19 mouse cellular contexts compared by ENCODE assay signal in genomic region chr11:72582448-72582705, GRCm38 (mm10). TPM values are rescaled to one million over a fixed set of nuclear protein-coding genes. Genes with fewer than 3 reads are reported as not detected.
A peak's percentile ranks its signal among the peaks of the same experiment; 100 is the strongest.
DNase-seq lines count a peak whose midpoint lies in the region; ATAC-seq and TF ChIP-seq lines count a peak whose summit lies in the region.
"Had no signal": no experiment of that assay in that cellular context is flagged by ENCODE, and none has a peak within 500 bp of the region (broad histone marks: within the 10 kb centered on the region; RNA-seq: fewer than 3 reads in every experiment).

No protein-coding gene starts in this region.

- peak; percentile 47 for ATAC-seq in liver, postnatal 0 days
- no peak for ATAC-seq in embryonic facial prominence, embryonic 15.5 days (ENCODE audit: insufficient number of reproducible peaks, low FRiP score, low TSS enrichment, low read depth)
- ATAC-seq: forebrain, embryonic 15.5 days had no signal

- peak overlapping the region; percentile 95 for H3K27ac ChIP-seq in gastrocnemius, adult 2 months
- H3K27ac ChIP-seq in liver, postnatal 0 days (ENCODE audit: low read depth), result peak overlapping the region; percentile 87
- 0 out of 2 replicates have a peak overlapping the region, but pooled peaks have one; percentile 11 for H3K27ac ChIP-seq in embryonic facial prominence, embryonic 15.5 days (replicated peaks)
- H3K27ac ChIP-seq: forebrain, embryonic 15.5 days; heart, adult 2 months; hindbrain, embryonic 10.5 days; hindbrain, embryonic 14.5 days; intestine, embryonic 15.5 days had no signal

- H3K9me3 ChIP-seq in liver, postnatal 0 days (ENCODE audit: low read length), result no peaks in the 10 kb centered on the region
- H3K9me3 ChIP-seq in embryonic facial prominence, embryonic 15.5 days (replicated peaks), result no peaks in the 10 kb centered on the region
- H3K9me3 ChIP-seq: forebrain, embryonic 15.5 days; heart, embryonic 12.5 days; hindbrain, embryonic 10.5 days; intestine, embryonic 15.5 days had no signal

- H3K4me1 ChIP-seq in liver, postnatal 0 days (ENCODE audit: insufficient read depth), result peaks cover 3% of the 10 kb centered on the region
- peaks cover 6% of the 10 kb centered on the region for H3K4me1 ChIP-seq in embryonic facial prominence, embryonic 15.5 days
- H3K4me1 ChIP-seq: forebrain, embryonic 15.5 days; heart, embryonic 12.5 days; intestine, embryonic 15.5 days had no signal

- TF ChIP-seq CTCF in gastrocnemius, adult 2 months (IDR thresholded peaks at IDR 0.05), result no peak
- no peak for TF ChIP-seq CTCF in liver, postnatal 0 days (IDR thresholded peaks at IDR 0.05; ENCODE audit: low read depth)

- intact Hi-C loops in gastrocnemius, adult 2 months (cut with DNase I), result loop anchor here (2.0 kb wide), 1 partner anchor 24 kb away; the partner anchor contains the start of gene Ube2g1

- no peaks in the 10 kb centered on the region for H3K27me3 ChIP-seq in liver, postnatal 0 days (ENCODE audit: insufficient read depth, low read length)
- no peaks in the 10 kb centered on the region for H3K27me3 ChIP-seq in embryonic facial prominence, embryonic 15.5 days
- H3K27me3 ChIP-seq: CH12.LX; intestine, embryonic 15.5 days had no signal

- H3K36me3 ChIP-seq in liver, postnatal 0 days (replicated peaks; ENCODE audit: insufficient read depth, low read length), result no peaks in the 10 kb centered on the region
- H3K36me3 ChIP-seq in embryonic facial prominence, embryonic 15.5 days, result no peaks in the 10 kb centered on the region
- H3K36me3 ChIP-seq: forebrain, embryonic 15.5 days; heart, embryonic 12.5 days; hindbrain, embryonic 10.5 days; intestine, embryonic 15.5 days had no signal

- H3K4me2 ChIP-seq in liver, postnatal 0 days (ENCODE audit: low read depth, low read length), result no peak overlapping the region
- H3K4me2 ChIP-seq in embryonic facial prominence, embryonic 15.5 days (replicated peaks), result no peak overlapping the region
- H3K4me2 ChIP-seq: forebrain, embryonic 15.5 days; heart, embryonic 12.5 days; hindbrain, embryonic 14.5 days; intestine, embryonic 15.5 days had no signal

- no peak for DNase-seq in gastrocnemius, adult 2 months
- no peak for DNase-seq in gastrocnemius, postnatal 4 days (ENCODE audit: low spot score in 2 of 2)
- no peak for DNase-seq in liver, postnatal 0 days
- no peak for DNase-seq in liver
- DNase-seq in layer of hippocampus, adult 18-20 months (ENCODE audit: low spot score in 2 of 2), result no peak
- DNase-seq in layer of hippocampus, postnatal 36 days, result no peak
- DNase-seq: adrenal gland, adult 2 months; adrenal gland, postnatal 25 days; heart, adult 2 months had no signal

- 77% methylated on average over 3 of the region's 3 CpGs for WGBS in liver, postnatal 0 days (ENCODE audit: insufficient replicate concordance)
- 19% methylated on average over 3 of the region's 3 CpGs for WGBS in embryonic facial prominence, embryonic 15.5 days

- TF ChIP-seq EP300 in liver, postnatal 0 days (IDR thresholded peaks at IDR 0.05; ENCODE audit: low read depth), result no peak

- H3K4me3 ChIP-seq in gastrocnemius, adult 2 months, result peak overlapping the region; percentile 63
- no peak overlapping the region for H3K4me3 ChIP-seq in liver, postnatal 0 days (ENCODE audit: low read depth, low read length)
- H3K4me3 ChIP-seq in embryonic facial prominence, embryonic 15.5 days (replicated peaks), result no peak overlapping the region
- H3K4me3 ChIP-seq: erythroblast, embryonic 14.5 days; forebrain, embryonic 15.5 days; heart, adult 2 months; heart, embryonic 12.5 days; hindbrain, embryonic 10.5 days; intestine, embryonic 15.5 days had no signal

- H3K9ac ChIP-seq in liver, postnatal 0 days (replicated peaks), result no peak overlapping the region
- H3K9ac ChIP-seq in embryonic facial prominence, embryonic 15.5 days, result no peak overlapping the region
- H3K9ac ChIP-seq: forebrain, embryonic 15.5 days; heart, embryonic 12.5 days; hindbrain, embryonic 14.5 days; intestine, embryonic 15.5 days had no signal

RNA-seq across cellular contexts. Expression of gene Ube2g1, which starts 24.7 kb away (rescaled TPM):
- 10 to 100 TPM; 76.3 to 87.6 TPM for total RNA-seq in gastrocnemius, adult 2 months (2021)
- total RNA-seq in gastrocnemius, postnatal 4 days (2021), result 10 to 100 TPM; 36.0 to 46.5 TPM
- 28.1 and 28.6 TPM in 2 replicates for polyA plus RNA-seq in liver, postnatal 0 days (2015; fragmentation: Nextera tagmentation; extraction: Ambion mirVana)
- 63.6 and 64.3 TPM in 2 replicates for polyA plus RNA-seq in embryonic facial prominence, embryonic 15.5 days (2015; fragmentation: Nextera tagmentation; extraction: Ambion mirVana)
- 10 to 100 TPM; 40.8 to 42.9 TPM for total RNA-seq in layer of hippocampus, adult 18-20 months (2021)
- total RNA-seq in layer of hippocampus, postnatal 36 days (2021), result 10 to 100 TPM; 47.7 to 49.7 TPM

RNA-seq across cellular contexts. Expression of gene Spns3, which starts 32.1 kb away (rescaled TPM):
- total RNA-seq in gastrocnemius, adult 2 months (2021), result under 1 TPM; 0.06 to 0.18 TPM
- total RNA-seq in gastrocnemius, postnatal 4 days (2021), result under 1 TPM; 0.16 to 0.17 TPM
- polyA plus RNA-seq in liver, postnatal 0 days (2015; fragmentation: Nextera tagmentation; extraction: Ambion mirVana), result 1.8 and 1.9 TPM in 2 replicates
- 0.53 and 0.95 TPM in 2 replicates for polyA plus RNA-seq in embryonic facial prominence, embryonic 15.5 days (2015; fragmentation: Nextera tagmentation; extraction: Ambion mirVana)
- total RNA-seq in layer of hippocampus, adult 18-20 months (2021), result under 1 TPM; 0.25 to 0.27 TPM
- total RNA-seq in layer of hippocampus, postnatal 36 days (2021), result under 1 TPM; 0.25 to 0.30 TPM
- total RNA-seq: heart, adult 2 months; heart, postnatal 25 days had no signal
- polyA plus RNA-seq: forebrain, embryonic 11.5 days had no signal

Comparison
In these comparisons a context has a peak if more than half of its experiments do, and no peak if none do; other contexts are left out.
1. H3K27ac ChIP-seq: peak in every context shown above with its lines; median percentile 95 in gastrocnemius, adult 2 months; 87 in liver, postnatal 0 days; 11 in embryonic facial prominence, embryonic 15.5 days.